Mouse (Mus musculus): Measurements from ENCODE around the gene Hipk2.

The Hipk2 gene

DNA sequence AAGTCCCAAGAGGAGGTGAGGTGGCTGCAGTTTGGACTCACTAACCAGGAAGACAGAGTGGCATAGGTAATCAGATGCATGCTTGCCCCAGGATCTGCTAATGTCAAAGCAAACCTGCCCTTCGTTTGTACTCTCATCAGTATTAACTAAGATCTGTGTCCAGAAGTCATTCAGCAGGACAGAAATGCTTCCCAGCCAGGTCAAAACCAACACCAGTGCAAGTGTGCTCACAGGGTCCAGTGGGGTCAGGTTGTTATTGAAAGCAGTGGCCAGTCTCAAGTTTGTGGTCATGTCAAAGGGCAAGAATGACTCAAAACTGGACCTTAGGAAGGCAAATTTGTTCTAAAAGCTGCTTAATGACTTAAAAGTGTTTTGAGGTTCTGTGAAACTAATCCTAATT, 9.6 kb downstream of the Hipk2 start:
- no peak for DNase-seq

DNA sequence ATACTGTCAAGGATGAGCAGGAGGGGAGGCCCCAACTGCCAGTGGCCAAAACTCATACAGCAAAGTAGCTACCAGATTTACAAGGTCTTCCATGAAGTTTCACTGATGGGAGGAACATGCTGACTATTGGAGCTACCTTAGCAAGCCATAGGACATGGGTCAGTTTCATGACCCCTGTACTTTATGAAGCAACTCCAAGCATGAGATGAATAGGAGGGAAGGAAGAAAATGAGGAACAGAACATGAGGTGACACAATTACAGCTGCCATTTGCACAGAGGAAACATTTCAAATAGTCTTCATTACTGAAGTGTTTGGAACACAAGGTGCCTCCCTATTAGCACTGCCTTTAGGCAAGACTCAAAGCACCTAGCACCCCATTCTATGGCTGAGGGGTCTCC, 10.2 kb downstream of the Hipk2 start:
- no peak for DNase-seq

DNA sequence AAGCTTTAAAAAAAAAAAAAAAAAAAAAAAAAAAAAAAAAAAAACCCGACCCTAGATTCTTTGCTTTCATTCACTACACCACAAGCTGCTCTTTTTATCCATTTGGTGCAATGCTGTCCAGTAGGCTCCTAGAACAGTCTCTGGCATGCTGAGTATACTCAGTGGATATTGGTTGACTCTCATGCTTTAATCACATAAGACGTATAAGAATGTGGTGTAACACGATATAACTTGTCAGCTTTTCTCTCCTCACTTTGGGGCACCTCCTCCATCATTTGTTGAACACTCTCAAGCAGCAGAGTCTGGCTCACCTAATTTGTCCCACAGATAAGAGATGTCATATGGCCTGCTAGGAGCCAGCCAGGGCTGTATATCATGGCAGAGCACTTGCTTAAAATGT, 12.4 kb downstream of the Hipk2 start:
- no peak for DNase-seq

DNA sequence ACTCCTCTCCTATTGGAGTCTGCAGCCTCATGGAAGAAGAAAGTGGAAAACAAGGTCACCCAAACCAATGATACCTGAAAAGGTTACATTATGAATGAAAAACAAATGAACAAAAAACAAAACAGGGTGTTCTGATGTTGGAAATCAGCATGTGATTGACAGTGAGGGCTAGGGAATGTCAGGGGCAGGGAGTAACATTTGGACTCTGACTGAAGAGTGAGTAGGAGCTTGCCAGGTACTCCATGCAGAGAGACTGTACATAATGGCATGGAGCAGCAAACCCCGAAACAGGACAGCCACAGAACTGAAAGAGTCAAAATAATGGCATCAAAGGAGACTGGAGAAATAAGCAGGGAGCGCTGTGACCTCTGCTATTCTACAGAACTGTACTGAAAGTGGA, 15.7 kb downstream of the Hipk2 start:
- no peak for DNase-seq

DNA sequence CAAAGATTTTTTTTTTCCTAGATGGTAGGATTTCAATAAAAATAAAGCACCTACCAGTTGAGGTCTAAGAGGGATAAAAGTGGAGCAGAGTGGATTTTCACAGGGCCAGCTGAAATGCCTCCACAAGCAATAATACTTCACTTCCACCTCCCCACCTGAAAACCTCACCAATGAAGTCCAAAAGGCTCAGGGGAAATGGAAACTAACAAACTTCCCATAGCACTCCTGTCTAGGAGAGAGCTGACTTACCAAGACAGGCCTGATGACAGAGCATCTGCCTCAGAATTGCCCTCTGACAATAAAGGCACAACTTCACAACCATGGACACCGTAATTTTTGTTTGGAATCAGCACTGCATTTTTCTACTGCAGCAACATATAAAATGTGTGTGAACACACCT, 16.1 kb downstream of the Hipk2 start:
- no peak for DNase-seq

- no peak for DNase-seq
Measured at GRCm38 (mm10) chr6:38853561-38853992, 22.4 kb downstream of the Hipk2 start.

GRCm38 (mm10) chr6:38851740-38852139, 24.2 kb downstream of the Hipk2 start:
- no peak for DNase-seq

DNA sequence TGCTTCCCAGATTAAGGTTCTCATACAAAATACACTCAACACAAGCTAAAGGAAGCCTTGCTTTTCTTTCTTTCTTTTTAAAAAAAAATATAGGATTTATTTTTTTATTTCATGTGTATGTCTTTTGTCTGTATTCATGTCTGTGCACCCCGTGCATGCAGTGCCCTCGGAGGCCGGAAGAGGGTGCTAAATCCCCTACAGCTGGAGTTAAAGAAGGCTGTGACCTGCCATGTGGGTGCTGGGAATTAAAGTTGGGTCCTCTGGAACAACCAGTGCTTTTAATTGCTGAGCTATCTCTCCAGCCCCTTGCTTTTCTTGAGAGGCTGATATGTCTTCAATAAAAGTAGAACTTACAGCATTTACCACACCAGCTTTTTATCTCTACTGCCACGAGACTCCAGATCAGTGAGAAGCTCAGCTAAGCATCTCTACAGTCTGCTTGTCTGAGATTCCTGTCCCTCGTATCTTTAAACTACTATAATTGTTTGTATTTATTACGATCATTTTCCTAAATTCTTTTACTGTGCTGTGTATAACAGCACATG, 25.2 kb downstream of the Hipk2 start:
- no peak for DNase-seq

GRCm38 (mm10) chr6:38847958-38848910, 27.7 kb downstream of the Hipk2 start:
- no peak for DNase-seq

DNA sequence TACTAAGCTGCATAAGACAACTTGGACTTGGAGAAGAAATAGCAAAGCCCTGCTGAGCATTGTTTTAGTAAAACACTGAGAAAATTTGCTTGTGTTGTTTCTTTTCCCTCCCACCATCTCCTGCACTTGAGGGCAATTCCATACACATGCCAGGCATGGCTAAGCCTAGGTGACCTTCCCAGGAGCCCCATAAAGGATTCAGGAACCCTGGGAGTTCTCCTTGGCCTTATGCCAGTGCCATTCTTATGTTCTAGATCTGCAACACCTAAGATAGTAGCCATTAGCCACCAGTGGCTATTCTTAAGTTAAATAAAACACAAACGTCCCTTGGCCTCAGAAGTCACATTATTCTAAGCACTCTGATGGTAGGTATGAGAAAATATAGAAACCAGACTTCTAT, 28.5 kb downstream of the Hipk2 start:
- no peak for DNase-seq

DNA sequence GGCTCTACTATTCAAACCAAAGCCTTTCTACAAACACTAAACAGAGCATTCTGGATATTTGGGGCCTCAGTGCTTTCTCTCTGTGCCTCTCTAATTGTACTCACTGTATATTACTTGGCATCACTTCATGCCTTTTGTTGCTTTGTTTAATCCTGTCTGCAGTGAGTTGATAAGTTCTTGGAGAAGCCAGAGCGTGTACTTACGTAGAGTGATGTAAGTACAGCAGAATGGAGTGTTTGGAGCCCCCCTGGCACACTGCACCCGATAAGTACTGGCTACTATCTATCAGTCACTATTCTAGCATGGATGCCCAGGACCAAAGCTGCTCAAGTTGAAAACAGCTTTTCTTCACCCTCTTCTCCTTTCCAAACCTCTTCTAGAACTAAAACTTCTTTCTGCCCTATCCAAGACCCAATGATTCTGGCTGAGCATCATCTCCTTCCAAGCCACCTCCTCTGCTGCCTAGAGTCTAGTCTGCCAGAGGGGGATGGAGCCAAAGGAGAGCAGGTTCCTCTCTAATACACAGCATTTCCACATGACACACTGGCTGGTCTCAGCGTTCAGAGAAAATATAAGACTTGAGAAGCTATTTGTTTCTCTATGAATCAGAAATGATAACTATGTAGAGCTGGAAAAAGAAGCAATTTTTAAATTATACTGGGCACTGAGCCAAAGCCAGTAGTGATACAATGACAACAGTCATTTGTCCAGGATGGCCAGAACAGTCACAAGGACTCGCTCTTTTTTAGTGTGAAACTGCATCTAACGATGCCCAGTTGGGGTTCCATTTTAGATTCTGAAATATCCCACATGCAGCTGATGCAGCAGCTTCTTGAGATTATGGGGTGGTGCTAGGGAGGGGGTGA, 29.4 kb downstream of the Hipk2 start:
- no peak for DNase-seq

- no peak for DNase-seq
Measured at GRCm38 (mm10) chr6:38845876-38846275, 30.1 kb downstream of the Hipk2 start.

- no peak for DNase-seq
Measured at GRCm38 (mm10) chr6:38845117-38845516, 30.8 kb downstream of the Hipk2 start.

DNA sequence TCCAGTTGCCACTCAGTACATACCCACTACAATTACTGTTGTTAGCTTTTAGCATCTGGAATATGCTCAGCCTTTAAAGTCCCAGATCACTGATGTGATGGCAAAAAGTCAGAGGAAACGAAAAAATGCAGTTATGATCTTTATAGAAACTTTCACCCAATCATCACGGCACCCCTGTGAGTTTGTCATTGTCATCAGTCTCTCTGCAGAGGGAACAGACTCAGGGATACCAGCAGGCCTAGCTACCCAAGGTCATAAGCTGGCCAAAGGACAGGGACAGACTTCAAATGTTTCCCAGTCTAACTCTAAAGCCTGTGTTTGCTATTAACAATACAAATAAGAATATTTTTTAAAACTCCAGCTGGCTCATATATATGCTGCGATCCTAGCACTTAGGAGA, 34.4 kb downstream of the Hipk2 start:
- no peak for DNase-seq

GRCm38 (mm10) chr6:38840780-38841179, 35.2 kb downstream of the Hipk2 start:
- no peak for DNase-seq

DNA sequence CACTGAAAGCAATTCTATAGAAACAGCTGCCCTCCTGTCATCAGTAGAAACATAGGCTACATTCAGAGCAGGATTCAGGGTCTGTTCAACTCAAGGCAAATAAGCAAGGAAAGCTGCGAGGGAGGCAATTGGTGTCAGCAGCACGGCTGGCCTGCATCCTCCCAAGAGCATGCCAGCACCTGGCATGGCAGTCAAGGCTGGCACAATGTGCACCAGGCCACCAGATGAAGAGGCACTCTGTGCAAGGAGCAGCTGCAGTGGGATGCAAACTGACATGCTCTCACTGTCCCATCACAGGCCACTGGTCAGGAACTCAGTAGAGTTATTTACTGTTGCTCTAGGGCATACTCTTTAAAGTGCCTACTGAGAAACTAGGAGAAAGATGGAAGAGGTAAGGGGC, 35.6 kb downstream of the Hipk2 start:
- DNase-seq, result no peak

GRCm38 (mm10) chr6:38839891-38840290, 36.1 kb downstream of the Hipk2 start:
- no peak for DNase-seq

- no peak for DNase-seq
Measured at GRCm38 (mm10) chr6:38838061-38838460, 37.9 kb downstream of the Hipk2 start.

DNA sequence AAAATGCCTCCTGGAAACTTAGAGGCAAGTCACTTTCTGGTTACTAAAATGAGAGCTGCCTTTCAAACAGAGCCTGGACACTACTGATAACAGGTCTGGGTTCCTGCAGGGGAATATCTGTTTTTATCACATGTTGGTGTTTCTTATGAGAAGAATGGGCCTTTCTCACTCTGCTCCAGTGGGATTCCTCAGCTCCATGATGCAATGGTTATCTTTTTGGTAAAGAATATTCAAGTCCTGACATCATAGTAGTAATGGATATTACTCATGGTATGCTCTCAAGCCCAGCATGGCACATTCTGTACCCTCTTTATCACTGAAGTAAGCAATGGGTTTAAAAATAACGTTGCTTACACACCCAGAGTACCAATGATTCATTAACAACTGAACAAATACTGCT, 40.7 kb downstream of the Hipk2 start:
- DNase-seq, result no peak

DNA sequence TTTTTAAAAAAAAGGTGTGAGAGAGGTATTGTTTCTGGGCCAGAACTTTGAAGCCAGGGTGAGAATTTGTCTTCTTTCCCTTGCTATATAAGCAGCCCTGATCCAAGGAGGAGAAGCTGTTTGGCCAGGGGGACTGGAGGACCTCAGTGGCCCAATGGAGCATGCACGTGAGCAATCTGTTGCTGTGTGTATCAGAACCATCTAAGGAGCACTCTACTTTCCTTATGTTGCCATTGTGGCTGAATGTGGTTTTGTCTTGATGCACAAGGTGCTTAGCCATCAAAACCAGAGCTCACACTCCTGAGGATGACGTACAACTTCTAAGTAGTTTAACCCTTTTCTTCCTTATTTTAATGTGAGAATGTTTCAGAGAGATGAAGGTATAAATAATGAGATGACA, 41.2 kb downstream of the Hipk2 start:
- no peak for DNase-seq

GRCm38 (mm10) chr6:38833721-38834120, 42.2 kb downstream of the Hipk2 start:
- DNase-seq, result no peak

GRCm38 (mm10) chr6:38829452-38829851, 46.5 kb downstream of the Hipk2 start:
- no peak for DNase-seq

DNA sequence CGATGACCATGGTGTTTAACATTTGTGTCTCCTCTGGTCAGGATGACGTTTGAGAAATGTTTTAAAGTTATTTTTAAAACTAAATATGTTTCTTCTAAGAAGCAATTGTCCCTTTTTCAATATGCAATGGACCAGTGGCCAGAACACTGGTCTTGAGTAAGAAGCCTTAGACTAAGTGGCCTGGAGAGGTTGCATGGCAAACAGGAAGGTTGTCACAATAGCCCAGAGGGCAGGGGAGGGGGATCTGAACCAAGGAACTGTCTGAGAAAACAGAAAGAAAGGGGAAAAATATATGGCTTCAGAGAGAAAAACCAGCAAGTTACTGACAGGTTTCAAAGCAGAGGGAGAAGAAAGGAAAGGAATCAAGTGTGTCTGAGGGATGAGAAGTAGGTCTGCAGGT, 47.8 kb downstream of the Hipk2 start:
- no peak for DNase-seq

DNA sequence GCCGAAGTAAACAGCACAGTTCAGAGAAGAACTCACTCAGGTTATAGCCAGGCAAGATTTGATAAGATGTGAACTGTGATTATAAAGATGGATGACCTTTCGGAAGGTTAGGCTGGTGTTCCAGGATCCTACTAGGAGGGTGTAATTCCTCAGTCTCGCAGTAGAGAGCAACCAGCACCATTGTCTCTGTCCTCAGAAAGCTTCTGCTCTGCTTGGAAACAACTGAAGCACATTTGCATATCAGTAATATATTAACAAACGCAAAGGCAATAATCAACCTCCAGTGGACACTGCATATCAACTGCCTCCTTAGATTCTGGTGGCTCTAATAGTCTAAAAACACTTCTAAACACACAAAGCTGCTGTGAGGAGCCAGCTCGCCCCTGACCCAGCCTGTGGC, 48.5 kb downstream of the Hipk2 start:
- no peak for DNase-seq
